Mouse (Mus musculus) midbrain, embryonic 14.5 days (tissue): ENCODE measurements around the gene Acox3. TPM values are rescaled to one million over a fixed set of nuclear protein-coding genes. Genes with fewer than 3 reads are reported as not detected.

Source experiments
- ATAC-seq: fragments of 200-750 bp; cut with Nextera tagmentation; 2 replicates; pipeline ENCODE4 v1.8.0; 2017; ENCODE audit warnings: moderate number of reproducible peaks, moderate library complexity; ENCODE audit not compliant: low FRiP score, low TSS enrichment
- DNase-seq: peaks from one replicate; pipeline ENCODE4 v3.0.0-alpha.2; 2015
- H3K27ac ChIP-seq: fragments of 300-500 bp; sonication (generic); replicated peaks from 2 replicates; pipeline ENCODE4 v1.5.1; 2014; ENCODE audit warnings: mild to moderate bottlenecking, low read depth, low read length, moderate library complexity
- H3K27me3 ChIP-seq: fragments of 300-500 bp; sonication (generic); 2 replicates; pipeline ENCODE4 v1.6.1; 2014; ENCODE audit warnings: low read length, control low read depth, mixed read lengths; ENCODE audit not compliant: control insufficient read depth, insufficient read depth
- H3K36me3 ChIP-seq: fragments of 300-500 bp; sonication (generic); 2 replicates; pipeline ENCODE4 v1.6.1; 2014; ENCODE audit warnings: low read length, control low read depth; ENCODE audit not compliant: control insufficient read depth, insufficient read depth
- H3K4me1 ChIP-seq: fragments of 300-500 bp; sonication (generic); 2 replicates; pipeline ENCODE4 v1.6.1; 2014; ENCODE audit warnings: mild to moderate bottlenecking, antibody characterized with exemption, low read length, control low read depth; ENCODE audit not compliant: control insufficient read depth, insufficient read depth
- H3K4me2 ChIP-seq: fragments of 300-500 bp; sonication (generic); 2 replicates; pipeline ENCODE4 v1.6.1; 2014; ENCODE audit warnings: mild to moderate bottlenecking, low read length, moderate library complexity
- H3K4me3 ChIP-seq: fragments of 300-500 bp; sonication (generic); replicated peaks from 2 replicates; pipeline ENCODE4 v1.5.1; 2014; ENCODE audit warnings: low read depth, low read length
- H3K9ac ChIP-seq: fragments of 300-500 bp; sonication (generic); replicated peaks from 2 replicates; pipeline ENCODE4 v1.6.1; 2014; ENCODE audit warnings: mild to moderate bottlenecking, low read length, moderate library complexity
- H3K9me3 ChIP-seq: fragments of 300-500 bp; sonication (generic); 2 replicates; pipeline ENCODE4 v1.6.1; 2016; ENCODE audit warnings: low read length, control low read depth, mixed read lengths; ENCODE audit not compliant: control insufficient read depth
- WGBS: fragments of 180-500 bp; shearing (Covaris S2); extraction: QIAGEN DNeasy Blood & Tissue Kit; methylation state at CpG from one replicate; pipeline ENCODE4 v1.1.7; 2014; 5-methylcytosine and 5-hydroxymethylcytosine counted together
- polyA plus RNA-seq: library from polyadenylated mRNA; unstranded; fragments of >200 nt; fragmentation: Nextera tagmentation; extraction: Ambion mirVana; gene quantifications from 2 replicates; pipeline ENCODE4 v1.2.1, GENCODE M21; 2014

Gene Acox3
- 15.3 and 19.0 TPM in 2 replicates for polyA plus RNA-seq

DNA sequence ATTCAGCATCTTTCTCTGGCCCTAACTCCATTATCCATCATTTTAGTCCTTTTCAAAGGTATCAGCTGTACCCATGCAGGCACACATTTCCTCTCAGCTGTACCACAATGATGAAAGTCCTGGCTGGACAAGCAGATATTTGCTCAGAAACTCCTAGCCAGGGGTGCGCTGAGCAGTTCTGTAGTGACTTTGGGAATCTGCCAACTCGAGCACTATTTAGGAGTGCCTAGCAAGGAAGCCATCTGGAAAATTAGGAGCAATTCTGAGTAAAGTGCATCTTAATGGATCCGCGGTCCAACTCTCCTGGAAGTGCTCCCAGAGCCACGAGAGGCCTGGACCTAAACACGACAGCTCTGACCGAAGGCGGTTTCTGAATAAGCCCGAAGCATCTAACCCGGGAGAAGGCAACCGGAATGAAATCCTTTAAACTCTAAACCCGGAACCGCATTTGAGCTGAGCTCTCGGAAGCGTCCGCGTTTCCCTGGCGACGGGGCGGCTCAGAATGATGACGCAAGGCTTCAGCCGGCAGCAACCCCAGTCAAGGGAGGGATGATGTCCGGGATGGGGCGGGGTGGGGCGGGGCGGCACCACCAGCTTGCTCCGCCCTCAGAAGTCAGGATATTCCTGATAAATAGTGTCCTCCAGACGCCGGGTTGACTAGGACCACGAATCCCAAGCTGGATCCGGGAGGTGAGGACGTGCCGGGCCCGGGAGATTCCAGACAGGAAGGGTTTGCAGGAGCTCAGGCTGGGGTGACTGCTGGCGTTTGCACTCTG is at the start of gene Acox3:
TSS of gene Acox3 (plus strand) at position 596 of the 776 bp plus-strand sequence.
- peak within 1 kb of the TSS; percentile 61 for H3K4me3 ChIP-seq
- peak within 1 kb of the TSS; percentile 56 for H3K9ac ChIP-seq
- peak within 1 kb of the TSS; percentile 85 for H3K4me2 ChIP-seq
- peaks cover 21% of the 10 kb centered on the region for H3K4me1 ChIP-seq
- H3K27ac ChIP-seq = peak within 1 kb of the TSS; percentile 45; the same call in 1 of the 2 replicates
- DNase-seq (peak; percentile 98), ATAC-seq (peak; percentile 93)
- H3K27me3 ChIP-seq = no peaks in the 10 kb centered on the region
- peaks cover 3% of the 10 kb centered on the region; the same call in 1 of the 2 replicates for H3K36me3 ChIP-seq
- no peaks in the 10 kb centered on the region for H3K9me3 ChIP-seq
- WGBS = under 1% methylated on average over 35 of the region's 35 CpGs

DNA sequence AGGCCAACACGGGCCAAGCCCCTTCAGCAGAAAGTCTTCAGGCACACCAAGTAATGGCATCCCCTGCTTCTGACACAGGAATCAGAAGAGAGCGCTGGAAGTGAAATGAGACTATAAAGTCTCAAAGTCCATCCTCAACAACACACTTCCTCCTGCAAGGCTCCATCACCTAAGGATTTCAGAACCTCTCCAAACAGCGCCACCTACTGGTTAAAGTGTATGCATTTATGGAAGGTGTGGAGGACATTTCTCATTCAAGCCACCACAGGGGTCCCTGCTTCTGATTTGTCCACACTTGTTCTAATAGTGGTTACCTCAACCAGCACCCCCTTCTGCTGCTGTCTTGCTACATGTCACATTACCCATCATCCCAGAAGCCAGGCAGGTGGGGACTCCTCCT is 46.6 kb upstream of the Acox3 start:
- Histone ChIP-seq H3K27ac (no peak overlapping the region), H3K4me3 (no peak overlapping the region), H3K36me3 (no peaks in the 10 kb centered on the region), H3K9ac (no peak overlapping the region), H3K9me3 (no peaks in the 10 kb centered on the region), H3K4me2 (no peak overlapping the region), H3K4me1 (no peaks in the 10 kb centered on the region), H3K27me3 (no peaks in the 10 kb centered on the region)
- DNase-seq = no peak
- no peak for ATAC-seq
- 70% methylated on average over 3 of the region's 3 CpGs for WGBS

DNA sequence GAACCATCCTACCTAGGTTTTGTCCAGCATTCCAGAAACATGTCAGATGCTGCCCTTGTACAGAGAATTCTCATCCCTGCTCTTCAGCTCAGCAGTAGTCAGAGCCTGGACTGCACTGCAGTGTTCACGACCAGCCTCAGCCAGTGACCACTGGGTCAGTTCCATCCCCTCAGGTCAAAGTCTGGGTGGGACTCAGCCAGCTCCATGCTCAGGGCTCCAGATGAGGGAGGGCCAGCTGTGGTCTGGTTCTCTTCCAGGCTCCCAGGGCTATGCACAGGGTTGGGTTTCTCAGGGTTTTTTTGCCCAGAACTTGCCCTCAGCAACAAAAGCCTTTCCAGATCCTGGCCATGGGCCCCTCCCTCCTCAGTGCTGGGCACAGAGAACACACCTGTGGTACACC is 45.4 kb upstream of the Acox3 start:
- H3K4me1 ChIP-seq = no peaks in the 10 kb centered on the region
- no peak for ATAC-seq
- H3K36me3 ChIP-seq = no peaks in the 10 kb centered on the region
- no peak overlapping the region for H3K4me2 ChIP-seq
- H3K9ac ChIP-seq = no peak overlapping the region
- H3K4me3 ChIP-seq = no peak overlapping the region
- WGBS = 64% methylated on average over 1 of the region's 1 CpGs
- H3K9me3 ChIP-seq = no peaks in the 10 kb centered on the region
- no peak for DNase-seq
- H3K27me3 ChIP-seq = no peaks in the 10 kb centered on the region
- no peak overlapping the region for H3K27ac ChIP-seq

DNA sequence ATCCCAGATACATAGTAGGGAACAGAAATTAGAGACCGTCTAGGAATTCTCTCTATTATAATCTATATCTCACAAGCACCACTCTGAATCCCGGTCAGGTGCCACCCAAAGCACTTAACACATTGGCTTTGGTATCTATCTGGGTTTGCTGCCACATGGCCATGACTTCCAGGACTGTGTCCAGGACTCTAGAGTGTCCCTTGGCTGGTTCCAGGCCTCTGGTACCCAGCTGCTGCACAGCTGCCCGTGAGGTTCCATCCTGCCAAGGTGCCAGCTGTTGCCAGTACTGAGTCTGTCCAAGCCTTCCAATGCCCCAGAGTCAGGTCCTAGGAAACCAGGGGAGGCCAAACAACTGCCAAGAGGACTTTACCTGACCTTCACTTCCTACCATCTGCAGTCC is 44.8 kb upstream of the Acox3 start:
- no peaks in the 10 kb centered on the region for H3K9me3 ChIP-seq
- H3K4me3 ChIP-seq = no peak overlapping the region
- no peaks in the 10 kb centered on the region for H3K27me3 ChIP-seq
- WGBS = 84% methylated on average over 3 of the region's 3 CpGs
- H3K36me3 ChIP-seq = no peaks in the 10 kb centered on the region
- H3K9ac ChIP-seq = no peak overlapping the region
- ATAC-seq = no peak
- DNase-seq = no peak
- H3K27ac ChIP-seq = no peak overlapping the region
- H3K4me2 ChIP-seq = no peak overlapping the region
- H3K4me1 ChIP-seq = no peaks in the 10 kb centered on the region

DNA sequence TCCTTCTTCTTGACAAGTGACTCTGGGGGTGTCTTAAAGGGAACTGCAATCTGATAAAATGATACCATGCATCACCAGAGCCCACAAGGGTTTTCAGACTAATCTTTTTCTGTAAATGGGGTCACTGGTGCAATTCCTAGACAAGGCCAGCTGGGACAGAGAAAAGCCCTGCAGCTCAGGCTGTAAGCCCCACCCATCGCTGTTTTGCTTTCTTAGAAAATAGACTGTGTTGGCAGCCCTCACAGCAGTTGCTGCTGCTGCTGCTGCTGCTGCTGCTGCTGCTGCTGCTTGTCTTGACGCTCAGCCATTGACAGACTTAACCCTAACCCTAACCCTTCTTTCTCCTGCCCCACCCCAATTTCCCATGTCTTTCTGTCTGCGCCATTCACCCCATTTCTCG is 43.3 kb upstream of the Acox3 start:
- no peak overlapping the region for H3K27ac ChIP-seq
- no peak for ATAC-seq
- H3K4me1 ChIP-seq = no peaks in the 10 kb centered on the region
- H3K27me3 ChIP-seq = no peaks in the 10 kb centered on the region
- 53% methylated on average over 4 of the region's 4 CpGs for WGBS
- no peak overlapping the region for H3K9ac ChIP-seq
- H3K4me3 ChIP-seq = no peak overlapping the region
- H3K4me2 ChIP-seq = no peak overlapping the region
- no peaks in the 10 kb centered on the region for H3K36me3 ChIP-seq
- no peak for DNase-seq
- H3K9me3 ChIP-seq = no peaks in the 10 kb centered on the region

DNA sequence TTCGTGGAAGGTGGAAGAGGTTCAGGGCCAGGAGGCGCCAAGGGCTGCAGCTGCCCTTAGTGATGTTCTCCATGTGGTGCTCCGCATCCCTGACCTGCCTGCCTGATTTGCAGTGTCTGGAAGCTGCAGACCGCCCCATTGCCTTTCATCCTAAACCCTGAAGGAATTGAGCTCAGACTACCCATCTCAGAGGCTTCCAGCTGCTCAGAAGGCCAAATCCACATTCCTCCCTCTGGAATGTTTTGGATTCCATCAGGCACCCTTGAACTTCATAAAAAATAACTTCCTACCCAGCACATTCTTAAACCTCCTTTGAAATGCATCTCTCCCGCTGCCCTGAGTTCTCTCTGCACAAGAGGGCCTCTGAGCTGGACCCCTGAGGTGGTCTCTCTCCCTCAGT is 42.3 kb upstream of the Acox3 start:
- no peaks in the 10 kb centered on the region for H3K9me3 ChIP-seq
- no peak overlapping the region for H3K27ac ChIP-seq
- no peaks in the 10 kb centered on the region for H3K27me3 ChIP-seq
- no peak overlapping the region for H3K4me3 ChIP-seq
- DNase-seq (no peak), ATAC-seq (no peak)
- no peak overlapping the region for H3K9ac ChIP-seq
- WGBS = 62% methylated on average over 5 of the region's 5 CpGs
- H3K4me2 ChIP-seq = no peak overlapping the region
- H3K36me3 ChIP-seq = no peaks in the 10 kb centered on the region
- no peaks in the 10 kb centered on the region for H3K4me1 ChIP-seq

DNA sequence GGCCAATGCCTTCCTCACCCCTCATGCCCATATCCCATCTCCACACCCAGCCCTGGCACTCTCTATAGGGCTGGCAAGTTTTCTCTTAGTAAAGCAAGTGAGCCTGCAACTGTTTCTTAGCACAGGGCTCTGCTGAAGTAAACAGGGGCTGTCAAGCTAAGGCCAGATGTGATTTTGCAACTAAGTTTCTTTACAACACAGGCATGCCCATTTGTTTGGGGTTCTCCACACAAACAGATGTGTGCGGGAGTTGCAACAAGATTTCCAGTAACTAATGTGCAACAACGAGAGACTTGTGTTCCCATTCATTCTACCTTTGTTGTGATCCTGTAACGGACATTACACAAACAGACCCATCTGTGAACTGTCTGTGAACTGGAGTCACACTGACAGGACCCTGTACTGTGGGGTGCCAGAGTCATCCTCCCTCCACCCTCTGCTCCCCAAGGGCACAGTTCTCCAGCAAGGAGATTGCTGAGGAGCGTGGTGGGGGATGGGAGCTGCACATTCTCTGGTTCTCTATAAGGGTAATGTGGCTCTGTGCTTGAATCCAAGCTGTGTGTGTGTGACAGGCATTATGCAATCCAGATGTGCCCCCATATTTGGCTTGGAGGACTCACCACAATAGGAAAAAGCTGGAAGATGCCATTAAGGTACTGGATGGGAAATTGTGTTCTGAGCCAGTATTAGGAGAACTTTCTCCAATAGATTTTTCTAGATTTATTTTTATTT is 41.6 kb upstream of the Acox3 start:
- Histone ChIP-seq H3K27ac (no peak overlapping the region), H3K4me2 (no peak overlapping the region), H3K9ac (no peak overlapping the region), H3K9me3 (no peaks in the 10 kb centered on the region), H3K4me1 (no peaks in the 10 kb centered on the region), H3K4me3 (no peak overlapping the region), H3K27me3 (no peaks in the 10 kb centered on the region), H3K36me3 (no peaks in the 10 kb centered on the region)
- 81% methylated on average over 4 of the region's 4 CpGs for WGBS
- ATAC-seq = no peak
- no peak for DNase-seq

DNA sequence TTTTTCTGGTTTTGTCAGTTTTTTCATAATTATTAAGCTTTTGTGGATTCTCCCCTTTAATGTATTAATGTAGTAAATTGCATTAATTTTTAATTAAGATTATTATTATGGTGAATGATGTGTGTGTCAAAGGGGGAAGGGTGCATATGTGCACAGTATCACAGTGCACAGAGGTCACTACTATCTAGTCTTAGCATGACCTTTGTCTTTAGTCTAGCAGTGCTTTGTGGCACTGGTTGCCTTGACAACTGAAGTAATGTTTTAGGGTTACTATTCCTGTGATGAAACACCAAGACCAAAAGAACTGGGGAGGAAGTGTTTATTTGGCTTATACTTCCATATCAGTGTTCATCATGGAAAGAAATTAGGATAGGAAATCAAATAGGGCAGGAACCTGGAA is 36.7 kb upstream of the Acox3 start:
- Histone ChIP-seq H3K27ac (no peak overlapping the region), H3K27me3 (no peaks in the 10 kb centered on the region), H3K9ac (no peak overlapping the region), H3K4me3 (no peak overlapping the region), H3K36me3 (no peaks in the 10 kb centered on the region), H3K9me3 (no peaks in the 10 kb centered on the region), H3K4me1 (no peaks in the 10 kb centered on the region), H3K4me2 (no peak overlapping the region)
- no peak for DNase-seq
- ATAC-seq = no peak
